Mouse (Mus musculus) monocyte, adult 5-6 weeks (primary cell): ENCODE measurements around the gene 3110082I17Rik. TPM values are rescaled to one million over a fixed set of nuclear protein-coding genes. Genes with fewer than 3 reads are reported as not detected.
A peak's percentile ranks its signal among the peaks of the same experiment; 100 is the strongest.
"Not testable (repeated sequence)": the region's sequence is repeated elsewhere in the genome, so short reads cannot be mapped to it uniquely, and the experiment has no call there.

Experiments used
- ATAC-seq: fragments of 153-309, 156-312 bp; replicated peaks from 2 replicates; pipeline ENCODE4 v1.8.0; 2017; ENCODE audit warnings: mild to moderate bottlenecking; ENCODE audit not compliant: low TSS enrichment, insufficient number of reproducible peaks, severe bottlenecking, poor library complexity, low FRiP score
- total RNA-seq: library from RNA; stranded (forward); fragments of 200-1000, 200-491, 200-594 nt; gene quantifications from 3 replicates; pipeline ENCODE4 v1.2.3, GENCODE M21; 2017

The 3110082I17Rik gene
- total RNA-seq, 1 experiment from 2014 or later: 45.2 TPM

DNA sequence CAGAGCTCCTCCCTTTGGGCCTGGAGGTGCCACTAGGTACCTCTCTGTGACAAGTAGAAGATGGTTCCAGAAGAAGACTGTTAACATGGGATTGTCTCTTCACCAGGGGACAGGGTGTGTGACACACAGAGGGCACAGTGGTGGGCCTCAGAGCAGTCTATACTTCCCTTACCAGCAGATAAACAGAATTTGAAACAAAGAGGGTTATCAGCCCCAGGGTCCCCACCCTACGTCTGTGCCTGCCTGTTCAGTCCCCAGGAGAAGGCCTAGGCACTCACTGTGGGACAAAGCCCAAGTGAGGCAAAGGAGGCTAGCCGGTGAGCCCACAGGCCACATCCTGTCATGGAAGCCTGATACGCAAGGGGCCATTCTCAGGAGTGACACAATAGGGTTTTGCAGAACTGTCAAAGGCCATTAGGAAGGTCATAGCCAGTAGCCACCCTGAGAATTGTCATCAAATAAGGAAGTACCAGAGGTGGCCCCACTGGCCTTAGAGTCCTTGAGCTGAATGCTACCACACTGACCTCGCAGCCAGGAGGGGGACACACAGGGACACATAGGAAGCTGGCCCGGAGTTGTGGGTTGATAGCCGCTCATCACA lies 55.4 kb downstream of the 3110082I17Rik start, which contains the start of gene C130050O18Rik:
Gene C130050O18Rik, plus strand, starts transcription at position 480 of the 601 bp plus-strand sequence.
- ATAC-seq: peak; percentile 49

GRCm38 (mm10) chr5:139403692-139404260 lies 56.6 kb downstream of the 3110082I17Rik start:
- peak; percentile 13 for ATAC-seq

- no peak for ATAC-seq
These were observed 58.2 kb downstream of the 3110082I17Rik start for GRCm38 (mm10) chr5:139402106-139402505.

GRCm38 (mm10) chr5:139399991-139400390 lies 60.3 kb downstream of the 3110082I17Rik start:
- ATAC-seq: no peak

- ATAC-seq: no peak
These were observed 61.5 kb downstream of the 3110082I17Rik start for GRCm38 (mm10) chr5:139398786-139399185.

DNA sequence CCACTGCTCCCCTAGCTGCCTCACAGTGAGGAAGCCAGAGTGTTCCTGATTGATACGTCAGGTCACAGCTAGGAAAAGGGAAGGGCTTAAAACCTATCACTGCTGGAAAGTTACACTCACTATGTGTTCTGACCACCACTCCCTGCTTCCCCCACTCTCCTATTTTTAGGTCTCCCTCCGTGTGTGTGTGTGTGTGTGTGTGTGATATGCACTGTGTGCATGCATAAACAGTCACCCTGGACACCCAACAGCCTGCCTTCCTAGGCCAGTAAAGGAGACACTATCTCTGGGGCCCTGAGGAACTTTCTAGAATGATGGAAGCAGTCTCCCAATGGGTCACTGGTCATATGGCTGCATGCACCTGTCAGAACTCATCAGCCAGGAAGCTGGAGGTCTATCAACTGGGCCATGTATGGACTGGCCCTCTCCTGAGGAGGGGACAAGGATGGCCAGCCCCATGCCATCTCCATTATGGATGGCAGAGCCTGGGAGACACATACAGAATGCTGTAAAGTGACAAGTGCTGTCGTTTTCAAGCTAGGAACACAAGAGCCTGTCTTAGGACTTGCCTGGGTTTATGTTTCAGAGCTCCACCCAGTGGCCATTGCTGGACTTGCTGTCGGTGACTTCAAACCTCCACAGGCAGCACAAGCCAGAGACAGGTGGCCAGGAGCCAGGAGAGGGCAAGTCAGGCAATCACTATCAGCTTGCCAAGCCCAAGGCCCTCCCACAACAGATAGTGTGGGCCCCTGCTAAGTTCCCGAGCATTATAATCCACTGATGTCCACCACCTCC lies 62.2 kb downstream of the 3110082I17Rik start:
- peak; percentile 69 for ATAC-seq

GRCm38 (mm10) chr5:139397359-139397916 lies 62.9 kb downstream of the 3110082I17Rik start:
- ATAC-seq: no peak

DNA sequence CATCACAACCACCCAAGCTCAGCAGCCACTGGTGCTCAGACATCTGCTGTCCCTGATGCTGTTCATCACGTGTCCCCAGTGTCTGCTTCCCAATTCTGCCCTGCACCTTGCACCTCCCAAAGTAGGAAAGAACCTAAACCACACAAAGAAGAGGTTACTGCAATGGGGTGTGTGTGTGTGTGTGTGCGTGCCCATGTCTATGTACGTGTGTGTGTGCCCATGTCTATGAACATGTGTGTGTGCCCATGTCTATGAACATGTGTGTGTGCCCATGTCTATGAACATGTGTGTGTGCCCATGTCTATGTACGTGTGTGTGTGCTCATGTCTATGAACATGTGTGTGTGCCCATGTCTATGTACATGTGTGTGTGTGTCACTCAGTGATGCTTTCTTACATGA lies 64.8 kb downstream of the 3110082I17Rik start:
- no peak for ATAC-seq

DNA sequence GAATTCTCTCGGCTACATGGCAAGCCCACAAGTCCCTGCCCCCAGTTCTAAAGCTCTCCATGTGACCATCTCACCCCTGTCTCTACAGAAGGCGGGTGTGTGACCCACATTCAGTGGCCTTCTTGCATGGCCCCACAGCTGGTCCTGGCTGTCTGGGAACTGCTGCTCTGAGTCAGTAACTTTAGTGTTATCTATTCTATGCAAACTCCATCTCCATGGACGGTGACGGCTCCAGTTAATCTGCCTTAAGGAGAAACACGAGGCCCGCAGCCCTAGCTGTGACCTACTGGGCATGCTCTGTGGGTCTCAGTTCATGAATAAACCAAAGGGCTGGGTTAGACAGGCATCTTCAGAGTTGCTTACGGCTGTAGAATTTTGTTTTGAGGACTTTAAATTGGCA lies 65.9 kb downstream of the 3110082I17Rik start:
- ATAC-seq: no peak

- ATAC-seq: no peak
These were observed 67.1 kb downstream of the 3110082I17Rik start for GRCm38 (mm10) chr5:139393197-139393588.

- ATAC-seq: no peak
These were observed 67.8 kb downstream of the 3110082I17Rik start for GRCm38 (mm10) chr5:139392219-139393196.

DNA sequence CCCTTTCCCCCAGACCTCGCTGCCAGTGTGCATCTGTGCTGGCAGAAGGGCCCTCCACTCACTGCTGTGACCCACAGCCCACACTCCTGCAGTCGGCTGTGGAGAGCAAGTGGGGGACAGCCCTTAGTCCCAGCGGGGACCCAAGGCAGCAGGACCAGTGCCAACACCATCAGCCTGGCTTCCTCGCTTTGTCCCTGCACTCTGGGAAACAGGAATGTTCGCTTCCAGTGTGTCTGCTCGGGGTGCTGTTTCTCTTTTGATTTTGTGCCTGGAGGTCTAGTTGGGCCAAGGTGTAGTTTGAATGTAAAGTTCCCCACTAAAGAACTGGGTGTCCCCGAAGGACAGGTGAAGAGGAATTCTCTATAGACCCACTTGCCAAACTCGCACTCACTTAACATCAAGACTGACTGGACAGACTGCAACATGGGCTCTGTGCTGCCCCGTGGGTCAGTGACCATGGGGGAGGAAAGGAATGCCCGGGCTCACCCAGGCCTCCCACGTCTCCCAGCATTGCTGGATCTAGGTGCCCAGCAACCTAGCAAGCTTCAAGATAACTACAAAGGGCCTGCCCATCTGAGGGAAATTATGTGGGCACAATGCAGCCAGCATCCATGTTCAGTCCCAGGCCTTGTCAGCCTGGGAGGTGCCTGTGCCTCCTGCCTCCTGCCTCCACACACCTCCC lies 68.9 kb downstream of the 3110082I17Rik start:
- no peak for ATAC-seq

- ATAC-seq: not testable (repeated sequence)
These were observed 69.8 kb downstream of the 3110082I17Rik start for GRCm38 (mm10) chr5:139390324-139391119.

GRCm38 (mm10) chr5:139389676-139390061 lies 70.7 kb downstream of the 3110082I17Rik start:
- no peak for ATAC-seq

DNA sequence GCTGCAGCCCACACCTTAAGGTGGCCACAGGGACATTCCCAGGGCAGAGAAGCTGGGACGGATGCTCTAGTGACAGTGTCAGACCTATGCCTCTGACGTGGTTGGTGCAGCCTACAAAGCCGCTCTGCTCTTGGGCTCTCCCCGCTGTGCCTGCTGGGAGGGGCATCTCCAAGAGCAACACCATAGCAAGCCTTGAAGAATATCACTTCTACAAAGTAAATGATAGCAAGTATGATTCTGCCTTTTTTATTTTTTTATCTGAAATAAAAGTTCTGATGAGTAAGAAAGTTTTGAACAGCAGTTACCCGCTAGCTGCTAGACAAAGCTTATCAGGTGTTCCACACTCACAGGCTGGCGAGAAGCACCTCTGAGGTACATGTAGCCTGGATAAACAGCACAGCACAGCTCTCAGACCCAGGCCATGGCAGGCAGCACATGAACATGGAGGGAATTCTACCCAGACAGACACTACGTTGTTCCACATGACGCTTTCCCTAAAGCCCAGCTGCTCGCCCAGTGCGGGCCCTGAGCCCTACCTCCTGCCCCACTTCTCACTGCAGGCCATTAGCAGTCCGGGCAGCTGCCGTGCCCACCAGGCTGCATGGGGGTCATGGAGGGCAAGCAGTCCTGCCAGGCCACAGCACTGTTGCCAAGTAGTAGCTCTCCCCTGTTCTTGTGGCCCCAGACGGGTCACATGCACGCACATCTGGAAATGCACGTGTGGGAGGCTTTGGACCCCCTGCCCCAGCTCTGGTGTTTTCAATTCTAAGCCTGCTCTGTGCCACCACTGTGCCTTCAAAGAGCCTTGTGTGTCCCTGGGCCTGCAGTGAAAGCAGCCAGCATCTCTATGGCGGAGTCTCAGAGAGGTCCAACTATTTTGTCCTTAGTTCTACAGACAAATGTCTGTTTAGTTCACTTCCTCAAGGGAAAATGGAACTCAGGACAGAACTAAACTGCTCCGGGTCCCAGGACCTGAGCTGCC lies 71.3 kb downstream of the 3110082I17Rik start:
- no peak for ATAC-seq

DNA sequence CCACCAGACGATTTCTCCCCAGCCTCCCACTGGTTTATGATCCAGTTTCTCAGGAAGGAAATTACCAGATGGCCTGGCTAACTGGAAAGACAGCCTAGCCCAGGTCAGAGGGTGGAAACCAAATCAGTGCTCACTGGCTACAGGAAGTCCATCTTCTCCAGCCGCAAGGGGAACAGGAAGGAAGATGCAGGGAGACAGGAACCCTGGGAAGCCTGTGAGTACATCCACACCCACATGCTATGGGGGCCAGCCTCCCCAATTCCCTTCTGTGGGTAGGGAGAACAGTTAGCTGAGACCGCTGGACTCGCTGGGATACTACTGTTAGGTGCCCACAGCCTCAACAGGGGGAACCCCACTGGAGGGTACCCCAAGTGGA lies 72.1 kb downstream of the 3110082I17Rik start:
- no peak for ATAC-seq
